Mouse (Mus musculus): ENCODE data around the gene Stx1b. TPM values are rescaled to one million over a fixed set of nuclear protein-coding genes. Genes with fewer than 3 reads are reported as not detected.
A peak's percentile ranks its signal among the peaks of the same experiment; 100 is the strongest.
"Not testable (repeated sequence)": the region's sequence is repeated elsewhere in the genome, so short reads cannot be mapped to it uniquely, and the experiment has no call there.

The Stx1b gene
- total RNA-seq, 1 experiment from 2014 or later = not detected

DNA sequence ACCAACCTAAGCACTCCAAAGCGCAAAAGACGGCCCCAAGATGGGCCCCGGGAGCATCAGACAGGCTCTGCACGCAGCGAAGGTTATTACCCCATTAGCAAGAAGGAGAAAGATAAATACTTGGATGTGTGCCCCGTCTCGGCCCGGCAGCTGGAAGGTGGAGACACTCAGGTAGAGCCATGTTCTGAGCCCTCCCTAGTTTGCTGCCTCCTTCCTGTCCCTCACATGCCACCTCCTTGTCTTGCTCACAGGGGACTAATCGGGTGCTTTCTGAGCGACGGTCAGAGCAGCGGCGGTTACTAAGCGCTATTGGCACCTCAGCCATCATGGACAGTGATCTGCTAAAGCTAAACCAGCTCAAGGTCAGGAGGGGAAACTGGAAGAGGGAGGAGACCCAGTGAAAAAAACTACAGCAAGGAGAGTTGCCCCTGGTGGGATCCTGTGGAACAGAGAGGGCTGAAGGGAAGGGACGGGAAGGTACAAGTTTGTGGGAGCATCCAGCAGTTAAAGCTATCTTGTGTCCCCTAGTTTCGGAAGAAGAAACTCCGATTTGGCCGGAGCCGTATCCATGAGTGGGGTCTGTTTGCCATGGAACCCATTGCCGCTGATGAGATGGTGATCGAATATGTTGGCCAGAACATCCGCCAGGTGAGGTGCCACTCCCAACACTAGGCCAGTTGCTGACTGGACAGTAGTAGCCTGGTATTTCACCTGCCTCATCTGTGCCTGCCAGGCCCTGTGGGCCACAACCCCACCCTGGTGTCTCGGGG lies 27.1 kb downstream of the Stx1b start:
- ATAC-seq (ENCODE audit: extremely low read depth, insufficient number of reproducible peaks, low FRiP score, poor library complexity, severe bottlenecking) = no peak

DNA sequence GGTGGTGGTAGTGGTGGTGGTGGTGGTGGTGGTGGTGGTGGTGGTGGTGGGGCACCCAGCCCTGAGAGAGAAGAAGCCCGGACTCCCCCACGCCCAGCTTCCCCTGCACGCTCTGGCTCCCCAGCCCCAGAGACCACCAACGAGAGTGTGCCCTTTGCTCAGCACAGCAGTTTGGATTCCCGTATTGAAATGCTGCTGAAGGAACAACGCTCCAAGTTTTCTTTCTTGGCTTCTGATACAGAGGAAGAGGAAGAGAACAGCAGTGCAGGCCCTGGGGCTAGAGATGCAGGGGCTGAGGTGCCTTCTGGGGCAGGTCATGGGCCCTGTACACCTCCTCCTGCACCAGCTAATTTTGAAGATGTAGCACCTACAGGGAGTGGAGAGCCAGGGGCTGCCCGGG lies 39.0 kb downstream of the Stx1b start, which contains the start of gene Gm49388:
Gm49388 (plus strand) TSS at position 301 of the 400 bp plus-strand sequence.
- ATAC-seq (ENCODE audit: extremely low read depth, insufficient number of reproducible peaks, low FRiP score, poor library complexity, severe bottlenecking) = no peak

DNA sequence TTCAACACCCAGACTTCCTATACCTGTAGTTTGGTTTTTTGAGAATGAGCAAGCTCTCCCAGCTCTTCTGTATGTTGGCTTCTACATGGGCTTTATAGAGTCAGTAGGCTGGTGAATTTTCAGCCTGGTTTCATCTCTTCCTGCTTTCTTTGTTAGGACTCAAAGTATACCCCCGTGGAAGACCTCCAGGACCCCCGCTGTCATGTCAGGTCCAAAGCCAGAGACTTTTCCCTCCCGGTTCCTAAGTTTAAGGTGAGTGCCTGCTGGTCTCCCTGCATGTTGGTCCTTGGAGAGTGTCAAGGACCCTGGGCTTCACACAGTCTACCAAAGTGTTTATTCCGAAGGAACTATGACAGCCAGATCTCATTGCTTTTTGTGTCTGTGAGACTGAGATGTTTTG lies 46.0 kb downstream of the Stx1b start:
- no peak for ATAC-seq (ENCODE audit: extremely low read depth, insufficient number of reproducible peaks, low FRiP score, poor library complexity, severe bottlenecking)

DNA sequence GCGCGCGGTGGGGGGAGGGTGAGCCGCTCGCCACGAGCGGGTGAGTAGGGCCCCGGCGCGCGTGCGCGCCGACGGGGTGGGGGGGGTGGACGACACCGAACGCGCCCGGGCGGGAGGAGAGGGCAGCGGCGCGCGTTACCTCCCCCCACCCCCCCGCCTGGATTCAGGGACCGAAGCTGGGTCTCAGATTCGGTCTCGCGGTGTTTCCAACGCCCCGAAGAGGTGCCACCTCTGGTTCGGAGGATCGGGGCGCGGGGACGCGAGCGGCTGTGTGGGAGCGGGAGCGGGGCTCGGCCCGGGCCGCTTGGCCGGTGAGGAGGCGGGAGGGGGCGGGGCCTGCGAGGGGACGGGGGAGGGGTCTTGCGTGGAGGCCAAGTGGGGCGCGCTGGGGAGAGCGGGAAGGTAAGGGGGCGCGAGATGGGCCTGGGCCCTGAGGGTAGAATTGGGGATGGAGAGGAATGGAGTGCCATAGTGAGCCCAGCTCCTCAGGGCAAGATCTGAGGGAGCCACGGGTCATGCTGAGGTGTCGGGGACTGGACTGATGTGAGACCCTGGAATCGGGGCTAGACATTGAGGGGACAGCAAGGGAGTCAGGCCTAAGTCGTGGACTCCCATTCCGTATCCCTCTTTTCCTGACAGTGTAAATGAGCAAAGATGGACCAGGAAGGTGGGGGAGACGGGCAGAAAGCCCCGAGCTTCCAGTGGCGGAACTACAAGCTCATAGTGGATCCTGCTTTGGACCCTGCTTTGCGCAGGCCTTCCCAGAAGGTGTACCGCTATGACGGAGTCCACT lies 46.7 kb downstream of the Stx1b start:
- ATAC-seq (ENCODE audit: extremely low read depth, insufficient number of reproducible peaks, low FRiP score, poor library complexity, severe bottlenecking) = no peak

DNA sequence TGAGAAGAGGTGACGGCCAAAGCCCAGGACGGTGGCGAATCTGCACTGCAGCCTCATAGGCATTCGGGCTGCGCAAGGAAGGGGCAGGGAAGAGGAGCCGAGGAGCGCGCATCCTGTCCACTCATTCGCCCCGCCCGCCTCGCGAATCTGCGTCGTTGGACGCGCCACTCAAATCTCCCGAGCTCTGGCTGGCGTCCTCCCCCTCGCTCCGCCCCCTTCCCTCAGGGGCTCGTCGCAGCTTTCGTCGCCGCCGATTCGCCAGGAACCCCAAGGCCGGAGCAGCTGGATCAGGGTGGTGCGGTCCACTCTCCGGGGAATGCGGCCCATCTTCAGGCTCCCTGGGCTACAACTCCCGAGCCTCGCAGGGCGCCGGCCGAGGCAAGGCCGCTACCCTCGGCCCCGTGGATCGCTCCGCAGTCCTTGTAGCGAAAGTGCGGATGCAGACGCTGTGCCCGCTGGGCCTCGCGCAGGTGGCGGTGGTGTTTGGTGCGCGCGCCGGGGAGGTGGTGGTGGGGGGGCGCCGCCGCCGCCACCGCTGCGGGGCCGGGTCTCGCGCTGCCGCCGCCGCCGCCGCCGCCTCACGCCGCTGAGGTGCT lies 47.4 kb downstream of the Stx1b start:
- ATAC-seq (ENCODE audit: extremely low read depth, insufficient number of reproducible peaks, low FRiP score, poor library complexity, severe bottlenecking) = peak; percentile 91

DNA sequence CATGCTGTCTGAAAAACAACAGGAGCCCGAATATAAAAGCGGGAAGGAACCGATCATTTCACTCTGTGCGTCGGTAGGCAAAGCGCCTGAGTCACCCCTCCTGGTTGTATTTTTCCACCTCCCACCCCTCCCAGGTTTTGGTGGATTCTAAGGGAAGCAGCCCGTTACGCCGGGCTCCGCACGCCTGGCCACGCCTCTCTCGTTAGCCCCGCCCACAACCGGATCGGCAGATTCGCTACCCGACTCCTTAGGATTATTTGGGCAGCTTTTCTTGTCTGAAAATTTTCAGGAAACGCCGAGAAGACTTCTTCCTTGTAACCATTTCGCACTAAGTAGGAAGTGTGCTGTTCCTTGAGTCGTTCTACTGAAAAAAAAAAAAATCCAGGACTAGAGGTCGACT lies 47.9 kb downstream of the Stx1b start, which contains the start of gene Setd1a:
Setd1a (plus strand) TSS at position 245 of the 400 bp plus-strand sequence.
- ATAC-seq (ENCODE audit: extremely low read depth, insufficient number of reproducible peaks, low FRiP score, poor library complexity, severe bottlenecking) = peak; percentile 17; the same call in 1 of the 2 replicates

DNA sequence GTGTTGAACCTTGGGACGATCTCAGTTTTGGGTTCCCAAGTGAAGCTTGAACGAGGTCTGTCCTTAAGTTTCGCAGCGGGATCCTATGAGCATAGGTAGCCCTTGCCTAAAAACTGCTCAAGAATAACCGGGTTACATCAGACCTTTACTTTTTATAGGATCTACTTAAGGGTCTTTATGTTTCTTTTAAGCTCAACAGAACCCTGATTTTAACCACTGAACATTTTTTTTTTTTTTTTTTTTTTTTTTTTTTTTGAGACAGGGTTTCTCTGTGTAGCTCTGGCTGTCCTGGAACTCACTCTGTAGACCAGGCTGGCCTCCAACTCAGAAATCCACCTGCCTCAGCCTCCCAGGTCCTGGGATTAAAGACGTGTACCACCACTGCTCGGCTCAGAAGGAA lies 48.5 kb downstream of the Stx1b start:
- not testable (repeated sequence) for ATAC-seq (ENCODE audit: extremely low read depth, insufficient number of reproducible peaks, low FRiP score, poor library complexity, severe bottlenecking)

DNA sequence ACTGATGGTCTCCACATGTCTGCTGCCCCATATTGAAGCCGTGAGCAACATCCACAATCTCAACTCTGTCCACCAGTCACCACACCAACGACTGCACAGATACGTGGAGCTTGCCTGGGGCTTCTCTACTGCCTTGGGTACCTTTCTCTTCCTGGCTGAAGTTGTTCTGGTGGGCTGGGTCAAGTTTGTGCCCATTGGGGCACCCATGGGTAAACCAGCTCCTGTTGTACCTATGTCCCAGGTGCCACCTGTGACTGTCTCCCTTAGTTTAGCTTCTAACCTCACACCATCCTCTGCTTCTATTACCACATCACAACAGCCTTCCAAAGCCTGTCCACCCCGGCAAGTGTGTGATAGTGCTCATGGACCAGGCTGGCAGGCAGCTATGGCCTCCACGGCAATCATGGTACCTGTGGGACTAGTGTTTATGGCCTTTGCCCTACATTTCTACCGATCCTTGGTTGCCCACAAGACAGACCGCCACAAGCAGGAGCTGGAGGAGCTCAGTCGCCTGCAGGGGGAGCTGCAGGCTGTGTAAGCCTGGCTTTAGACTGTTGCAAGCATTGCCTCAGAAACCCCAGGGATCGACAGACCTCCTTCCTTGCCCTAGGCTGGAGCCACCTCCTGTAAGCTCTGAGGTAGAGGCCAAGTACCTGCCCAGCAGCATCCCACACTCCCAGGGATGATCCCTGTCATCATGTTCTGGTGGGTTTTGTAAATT lies 50.5 kb downstream of the Stx1b start:
- ATAC-seq (ENCODE audit: extremely low read depth, insufficient number of reproducible peaks, low FRiP score, poor library complexity, severe bottlenecking) = peak; percentile 20; the same call in 1 of the 2 replicates

DNA sequence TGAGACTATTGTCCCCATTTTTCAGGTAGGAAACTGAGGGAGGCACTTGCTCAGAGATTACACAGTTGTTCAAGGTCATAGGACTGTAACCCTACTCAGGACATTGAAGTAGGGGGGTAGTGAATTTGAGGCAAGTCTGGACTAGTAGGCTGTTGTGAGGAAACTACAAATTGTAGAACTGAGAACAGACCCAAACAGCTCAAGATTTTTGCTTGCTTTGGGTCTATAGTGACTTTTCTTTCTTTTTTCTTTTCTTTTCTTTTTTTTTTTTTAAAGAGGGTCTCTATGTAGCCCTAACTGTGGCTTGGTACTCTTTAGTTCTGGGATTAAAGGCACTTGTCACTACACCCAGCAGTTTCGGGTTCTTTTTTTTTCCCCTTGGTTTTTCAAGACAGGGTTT lies 51.8 kb downstream of the Stx1b start:
- ATAC-seq (ENCODE audit: extremely low read depth, insufficient number of reproducible peaks, low FRiP score, poor library complexity, severe bottlenecking) = no peak

DNA sequence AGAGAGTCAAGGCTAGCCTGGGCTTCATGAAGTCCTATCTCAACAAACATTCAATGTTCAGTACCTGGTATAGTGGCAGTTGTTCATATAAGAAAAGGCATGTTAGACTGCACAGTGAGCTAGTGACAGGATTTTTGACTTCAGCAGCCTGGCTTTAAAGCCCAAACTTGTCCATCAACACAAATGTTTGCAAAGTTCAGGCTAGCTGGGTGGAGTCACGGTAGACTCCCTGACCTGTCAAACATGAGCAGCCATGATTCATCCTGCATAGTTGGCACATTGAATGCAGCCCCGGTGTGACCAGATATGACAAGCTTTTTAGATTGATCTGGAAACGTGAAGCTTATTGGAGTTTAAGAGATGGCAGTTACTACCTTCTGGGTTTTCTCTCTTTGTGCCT lies 52.3 kb downstream of the Stx1b start:
- no peak for ATAC-seq (ENCODE audit: extremely low read depth, insufficient number of reproducible peaks, low FRiP score, poor library complexity, severe bottlenecking)

DNA sequence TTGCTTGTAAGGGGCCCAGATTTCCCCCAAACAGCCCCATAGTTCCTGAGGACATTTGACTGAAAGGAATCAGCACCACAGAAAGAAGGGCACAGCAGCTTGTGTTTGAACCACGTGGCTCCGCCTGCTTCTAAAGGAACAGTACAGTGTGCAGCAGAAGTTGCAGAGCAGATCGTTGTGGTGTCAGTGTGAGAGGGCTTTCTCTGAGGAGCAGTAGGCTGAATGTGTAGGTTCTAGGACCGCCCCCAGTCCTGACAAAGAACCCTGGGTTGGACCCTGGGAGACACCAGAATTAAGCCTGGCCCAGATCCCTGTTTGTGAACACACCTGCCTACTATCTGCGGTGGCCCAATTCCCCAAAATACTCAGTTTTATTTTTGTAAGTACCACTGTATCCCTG lies 53.1 kb downstream of the Stx1b start:
- ATAC-seq (ENCODE audit: extremely low read depth, insufficient number of reproducible peaks, low FRiP score, poor library complexity, severe bottlenecking) = no peak

DNA sequence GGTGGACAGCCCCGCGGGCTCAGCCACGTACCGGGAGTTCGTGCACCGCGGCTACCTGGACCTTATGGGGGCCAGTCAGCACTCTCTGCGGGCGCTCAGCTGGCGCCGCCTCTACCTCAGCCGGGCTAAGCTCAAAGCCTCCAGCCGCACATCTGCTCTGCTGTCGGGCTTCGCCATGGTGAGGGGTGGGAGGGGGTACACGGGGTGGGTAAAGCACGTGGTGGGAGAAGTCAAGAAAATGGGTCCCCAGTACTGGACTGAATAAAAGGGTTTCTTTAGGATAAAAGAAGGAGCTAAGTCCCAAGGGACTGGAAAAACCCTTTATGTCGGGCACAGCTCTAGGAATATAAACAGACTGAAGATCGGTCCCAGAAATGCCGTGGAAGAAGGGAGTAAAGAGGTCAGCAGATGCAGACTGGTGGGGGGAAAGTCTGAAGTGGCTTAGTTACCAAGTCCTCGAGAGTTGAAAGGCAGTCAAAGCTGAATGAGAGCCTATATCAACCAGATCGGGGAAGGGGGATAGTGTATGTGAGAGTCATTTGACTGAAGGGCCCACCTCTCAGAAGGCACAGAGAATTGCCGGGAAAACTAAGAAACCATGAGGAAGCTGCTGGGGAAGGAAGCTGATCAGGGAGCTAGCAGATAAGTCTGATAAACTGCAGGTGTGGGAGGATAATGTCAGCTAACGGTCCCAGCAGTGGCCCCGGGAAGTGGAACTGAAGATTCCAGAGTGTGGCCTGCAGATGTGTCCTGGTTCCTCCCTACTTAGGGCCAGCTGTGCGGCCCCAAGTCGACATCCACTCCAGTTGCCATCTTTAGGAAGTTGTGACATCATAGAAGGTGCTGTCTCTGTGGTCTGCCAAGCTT lies 54.1 kb downstream of the Stx1b start:
- ATAC-seq (ENCODE audit: extremely low read depth, insufficient number of reproducible peaks, low FRiP score, poor library complexity, severe bottlenecking) = no peak

DNA sequence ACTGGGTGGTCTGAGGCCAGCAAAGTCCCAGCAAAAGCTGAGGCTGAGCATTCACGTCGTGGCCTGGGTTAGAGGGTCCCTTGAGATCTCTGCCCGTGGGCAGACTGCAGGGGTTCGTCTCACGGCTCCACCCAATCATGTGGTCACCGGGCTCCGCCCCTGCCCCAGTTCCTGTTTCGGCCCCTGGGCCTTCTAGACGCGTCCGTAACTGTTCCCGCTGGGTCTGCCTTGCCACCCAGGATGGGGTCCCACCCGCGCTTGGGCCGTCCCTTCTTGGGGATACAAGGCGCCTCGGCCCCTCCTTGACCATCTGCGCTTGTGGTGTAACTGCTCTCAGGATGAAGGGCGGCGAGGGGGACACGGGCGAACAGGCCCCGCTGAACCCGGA lies 54.7 kb downstream of the Stx1b start, which contains the start of gene Orai3:
Orai3 (plus strand) TSS at position 165 of the 388 bp plus-strand sequence.
- peak; percentile 73 for ATAC-seq (ENCODE audit: extremely low read depth, insufficient number of reproducible peaks, low FRiP score, poor library complexity, severe bottlenecking)

DNA sequence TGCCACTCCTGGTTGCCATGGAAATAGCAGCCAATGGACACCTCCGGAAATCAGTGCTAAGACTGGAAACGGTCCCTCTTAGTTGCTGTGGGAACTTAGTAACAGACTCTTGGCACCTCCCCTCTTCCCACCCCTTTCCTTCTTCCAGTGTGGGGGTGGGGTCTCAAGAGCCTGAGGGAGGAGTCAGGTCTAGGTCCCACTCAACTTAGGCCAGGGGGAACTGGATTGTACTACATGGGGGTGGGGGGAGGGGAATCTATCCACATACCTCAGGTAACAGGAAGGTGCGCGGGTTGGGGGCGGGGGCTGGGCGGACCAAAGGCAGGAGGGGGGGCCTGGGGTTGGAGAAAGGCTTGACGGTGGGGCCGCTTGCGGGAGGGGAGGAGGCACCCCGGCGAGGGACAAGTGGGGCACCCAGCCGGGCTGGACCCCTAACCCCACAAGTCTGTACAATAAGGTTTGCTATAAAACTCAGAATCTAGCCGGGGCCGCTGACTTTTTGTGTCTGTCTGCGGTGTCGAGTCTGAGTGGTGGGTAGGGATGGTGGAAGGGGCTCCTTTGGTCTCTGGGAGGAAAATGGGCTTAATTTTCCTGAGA lies 55.3 kb downstream of the Stx1b start:
- peak; percentile 74 for ATAC-seq (ENCODE audit: extremely low read depth, insufficient number of reproducible peaks, low FRiP score, poor library complexity, severe bottlenecking)

DNA sequence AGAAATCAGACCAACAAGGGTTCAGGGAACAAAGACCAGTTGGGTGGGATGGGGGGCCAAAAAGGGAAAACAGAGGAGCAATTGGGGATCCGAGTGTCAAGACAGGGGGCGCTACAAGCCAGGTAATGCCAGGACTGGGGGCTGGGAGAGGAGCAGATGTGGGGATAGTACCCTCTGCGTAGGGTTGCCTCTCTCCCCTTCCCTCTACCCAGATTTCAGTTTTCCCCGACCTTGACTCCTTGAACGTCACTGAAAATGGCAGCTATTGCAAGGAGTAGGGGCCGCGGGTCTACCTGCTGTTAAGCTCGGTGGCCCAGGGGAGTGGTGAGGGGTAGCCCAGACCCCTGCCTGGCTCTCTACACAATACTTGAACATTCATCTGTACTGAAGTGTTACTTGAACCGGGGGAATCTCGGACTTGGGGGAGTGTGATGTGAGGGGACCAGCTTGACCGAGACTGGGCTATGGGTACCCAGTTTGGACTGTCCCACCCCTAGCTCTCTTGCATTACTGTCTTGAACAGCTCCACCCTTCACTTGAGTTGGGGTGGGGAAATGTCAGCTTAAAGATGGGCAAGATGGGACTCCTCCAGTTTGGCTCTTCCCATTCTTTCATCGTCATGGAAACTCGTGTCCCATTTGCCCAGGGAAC lies 55.9 kb downstream of the Stx1b start:
- no peak for ATAC-seq (ENCODE audit: extremely low read depth, insufficient number of reproducible peaks, low FRiP score, poor library complexity, severe bottlenecking)

DNA sequence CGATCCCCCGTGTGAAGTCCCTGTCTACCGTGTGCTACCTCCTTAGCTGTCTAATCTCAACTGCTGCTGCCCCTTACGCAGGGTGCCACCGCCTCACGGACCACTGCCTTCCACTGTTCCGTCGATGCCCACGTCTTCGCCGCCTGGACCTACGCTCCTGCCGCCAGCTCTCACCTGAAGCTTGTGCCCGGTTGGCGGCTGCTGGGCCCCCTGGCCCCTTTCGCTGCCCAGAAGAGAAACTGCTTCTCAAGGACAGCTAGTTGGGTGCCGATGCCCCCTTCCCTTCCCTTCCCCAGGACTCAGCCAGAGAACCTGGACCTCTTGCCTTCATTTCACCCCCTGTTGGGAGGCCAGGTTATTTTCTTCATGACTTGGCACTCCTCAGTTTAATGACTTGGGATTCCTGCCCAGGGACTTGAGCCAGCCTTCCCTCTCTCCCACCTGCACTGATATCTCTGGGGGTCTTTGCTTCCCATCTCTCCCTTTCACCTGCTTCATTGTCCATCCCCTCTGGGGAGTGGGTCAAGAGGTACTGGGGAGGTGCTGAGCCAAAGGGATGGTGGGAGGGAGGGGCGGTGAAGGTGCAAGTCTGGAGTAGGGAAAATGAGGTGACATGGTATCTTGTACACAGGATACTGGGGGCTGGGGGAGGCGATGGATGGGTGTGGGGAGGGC lies 56.5 kb downstream of the Stx1b start:
- no peak for ATAC-seq (ENCODE audit: extremely low read depth, insufficient number of reproducible peaks, low FRiP score, poor library complexity, severe bottlenecking)

Measured in neutrophil, adult 5-6 weeks (primary cell).